Mouse (Mus musculus) CH12.LX (cell line): ENCODE data around the gene Pigu.

ENCODE experiments used
- CTCF ChIP-seq, 2 experiments: IDR thresholded peaks in 1 of 2; conservative IDR thresholded peaks in 1 of 2; 2 replicates each; pipeline ENCODE4 v1.5.1; 2011 to 2012; ENCODE audit warnings: low read depth in 2 of 2, low read length in 2 of 2, improper control_type of control experiment in 1 of 2, inconsistent platforms in 1 of 2, mild to moderate bottlenecking in 1 of 2, moderate library complexity in 1 of 2
- EP300 ChIP-seq: IDR thresholded peaks from 2 replicates; pipeline ENCODE4 v1.6.1; 2011; ENCODE audit warnings: low read length, improper control_type of control experiment
- MAZ ChIP-seq: IDR thresholded peaks from 2 replicates; pipeline ENCODE4 v1.6.1; 2012; ENCODE audit warnings: low read depth, mild to moderate bottlenecking, inconsistent platforms, low read length, improper control_type of control experiment, moderate library complexity
- MEF2A ChIP-seq: IDR thresholded peaks from 2 replicates; pipeline ENCODE4 v1.6.1; 2014; ENCODE audit warnings: low read depth, mild to moderate bottlenecking, inconsistent platforms, low read length, improper control_type of control experiment, borderline replicate concordance
- POLR2A ChIP-seq: IDR thresholded peaks from 2 replicates; pipeline ENCODE4 v1.6.1; 2011; ENCODE audit warnings: low read depth, mild to moderate bottlenecking, improper control_type of control experiment, low read length
- RCOR1 ChIP-seq: conservative IDR thresholded peaks from 2 replicates; pipeline ENCODE4 v1.6.1; 2012; ENCODE audit warnings: low read depth, mild to moderate bottlenecking, inconsistent platforms, low read length, improper control_type of control experiment
- TBP ChIP-seq: conservative IDR thresholded peaks from 2 replicates; pipeline ENCODE4 v1.6.1; 2011; ENCODE audit warnings: low read depth, low read length, improper control_type of control experiment
- TCF12 ChIP-seq: IDR thresholded peaks from 2 replicates; pipeline ENCODE4 v1.6.1; 2014; ENCODE audit warnings: low read depth, mild to moderate bottlenecking, inconsistent platforms, low read length, improper control_type of control experiment

DNA sequence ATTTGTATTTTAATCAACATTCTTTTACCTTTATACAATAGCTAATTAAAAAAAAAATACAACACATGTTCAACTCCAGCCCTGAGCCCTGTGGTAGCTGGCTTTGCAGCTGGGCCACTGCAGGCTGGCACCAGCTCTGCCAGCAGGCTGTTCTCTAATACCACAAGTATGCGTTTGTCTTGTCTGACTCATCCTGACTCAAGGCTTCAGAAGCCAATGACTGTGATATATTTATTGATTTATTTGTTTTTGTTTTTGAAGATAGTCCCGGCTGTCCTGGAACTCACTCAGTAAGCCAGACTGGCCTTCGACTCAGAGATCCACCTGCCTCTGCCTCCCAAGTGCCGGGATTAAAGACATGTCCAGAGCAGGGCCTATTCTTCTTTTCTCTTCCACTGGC lies 63.3 kb downstream of the Pigu start:
- TF ChIP-seq TBP: no peak
- TF ChIP-seq RCOR1: no peak
- no peak for TF ChIP-seq MAZ
- no peak for TF ChIP-seq POLR2A
- TF ChIP-seq EP300: no peak
- no peak for TF ChIP-seq MEF2A
- no peak for TF ChIP-seq CTCF (conservative IDR thresholded peaks at IDR 0.05 in 1 of 2, IDR thresholded peaks at IDR 0.05 in 1 of 2; ENCODE audit: low read depth in 2 of 2, low read length in 2 of 2)
- no peak for TF ChIP-seq TCF12
